Mouse (Mus musculus) spleen, postnatal 14 days (tissue): ENCODE measurements at regions not wholly inside any gene's neighbourhood (a gene's known extent, or its start where the extent isn't known, plus 50 kb on each side); places are given as distances from the start of the nearest gene placed in this dataset.
"Not testable (repeated sequence)": the region's sequence is repeated elsewhere in the genome, so short reads cannot be mapped to it uniquely, and the experiment has no call there.

Source experiments
- DNase-seq, 2 experiments: peaks; one replicate each; pipeline ENCODE4 v3.0.0; 2021 to 2022; ENCODE audit warnings: low spot score in 2 of 2

- not testable (repeated sequence) for DNase-seq
Measured at GRCm38 (mm10) chr6:67674717-67675116, 139.1 kb upstream of the Tacstd2 start.

- DNase-seq, result not testable (repeated sequence)
Measured at GRCm38 (mm10) chr6:67673316-67673715, 137.7 kb upstream of the Tacstd2 start.

DNA sequence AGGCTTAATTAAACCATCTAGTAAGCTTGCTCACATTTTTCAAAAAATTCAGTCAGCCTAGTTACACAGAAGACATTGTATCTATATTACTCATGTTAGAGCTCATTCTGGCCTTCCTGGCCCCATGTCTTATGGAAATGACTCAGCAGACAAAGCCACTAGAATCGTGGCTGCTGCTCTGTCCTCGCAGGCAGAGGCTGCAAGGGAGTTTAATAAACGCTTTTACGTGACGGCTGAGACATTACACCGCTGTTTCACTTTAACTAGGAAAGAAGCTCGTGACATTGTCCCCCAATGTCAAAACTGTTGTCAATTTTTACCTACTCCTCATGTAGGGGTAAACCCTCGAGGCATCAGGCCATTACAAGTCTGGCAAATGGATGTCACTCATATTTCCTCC lies 132.5 kb upstream of the Tacstd2 start:
- DNase-seq, result not testable (repeated sequence)

DNA sequence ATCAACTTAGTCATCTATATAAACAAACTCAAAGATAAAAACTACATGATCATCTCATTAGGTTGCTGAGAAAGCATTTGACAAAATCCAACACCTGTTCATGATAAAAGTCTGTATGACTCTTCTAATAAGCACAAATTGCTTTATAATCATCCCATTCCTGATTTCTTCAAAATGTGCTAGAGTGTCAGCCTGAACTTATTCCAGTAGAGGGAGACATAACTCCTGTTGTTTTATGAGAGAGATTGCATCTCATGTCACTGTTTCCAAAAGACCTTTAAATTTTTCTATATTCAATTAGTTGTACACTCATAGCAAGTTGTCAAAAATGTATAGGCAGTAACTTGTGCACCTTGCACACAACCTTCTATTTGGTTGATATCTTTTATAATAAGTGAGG lies 96.0 kb upstream of the Tacstd2 start:
- no peak for DNase-seq

- no peak for DNase-seq
Measured at GRCm38 (mm10) chr6:67610402-67610801, 74.8 kb upstream of the Tacstd2 start.

DNA sequence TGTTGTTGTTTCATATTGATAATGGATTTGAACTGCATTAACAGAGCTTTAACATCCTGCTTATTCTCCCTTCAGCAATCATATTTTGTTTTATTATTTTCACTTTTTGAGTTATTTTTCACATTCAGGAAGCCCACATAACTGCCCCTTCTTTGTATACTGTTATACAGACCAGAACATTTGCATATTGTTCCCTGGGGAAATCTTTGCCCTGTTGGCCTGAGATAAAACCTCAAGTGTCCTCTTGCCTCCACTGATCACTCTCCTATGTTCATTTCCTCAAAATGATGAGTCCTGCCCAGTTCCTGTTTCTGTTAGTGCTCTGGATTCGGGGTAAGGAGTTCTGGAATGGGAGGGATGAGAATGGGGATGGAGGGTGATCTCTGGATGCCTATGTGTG lies 73.9 kb upstream of the Tacstd2 start:
- not testable (repeated sequence) for DNase-seq
